Mouse (Mus musculus) testis, adult 2 months (tissue): ENCODE measurements around the gene 2310022A10Rik.

Experiments
- CTCF ChIP-seq: fragments of 200-500 bp; IDR thresholded peaks from 2 replicates; pipeline ENCODE4 v1.5.1; 2012; ENCODE audit warnings: low read depth, mild to moderate bottlenecking, inconsistent platforms, low read length, moderate library complexity; ENCODE audit not compliant: control insufficient read depth, insufficient read depth, insufficient replicate concordance
- POLR2A ChIP-seq: fragments of 200-500 bp; IDR thresholded peaks from 2 replicates; pipeline ENCODE4 v1.6.1; 2012; ENCODE audit warnings: low read depth, mild to moderate bottlenecking, inconsistent platforms, low read length, moderate library complexity; ENCODE audit not compliant: control insufficient read depth

DNA sequence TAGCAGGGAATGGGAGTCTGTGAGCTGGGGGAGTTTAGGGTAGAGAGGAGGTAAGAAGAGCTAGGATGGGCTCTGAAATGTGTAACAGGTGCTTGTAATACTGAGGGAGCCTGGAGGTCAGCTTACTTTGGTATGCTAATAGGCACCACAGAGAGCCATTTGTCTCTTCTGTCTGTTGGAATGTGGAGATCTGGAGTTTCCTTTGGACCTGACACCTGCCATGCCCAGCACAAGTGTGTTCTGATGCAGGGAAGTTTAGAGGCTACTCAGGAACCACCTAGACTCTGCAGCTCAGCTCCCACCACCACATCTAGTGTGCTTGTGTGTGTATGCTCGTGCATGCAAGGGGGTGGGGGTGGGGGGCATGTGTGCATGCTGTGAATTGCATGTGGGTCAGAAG lies 69.2 kb downstream of the 2310022A10Rik start:
- TF ChIP-seq CTCF (no peak), POLR2A (no peak)
